Mouse (Mus musculus): ENCODE measurements around the gene Cdr2.
A peak's percentile ranks its signal among the peaks of the same experiment; 100 is the strongest.
"Not testable (repeated sequence)": the region's sequence is repeated elsewhere in the genome, so short reads cannot be mapped to it uniquely, and the experiment has no call there.

Cdr2 gene

GRCm38 (mm10) chr7:120970112-120970511 is 12.0 kb downstream of the Cdr2 start:
- DNase-seq (ENCODE audit: low read depth): no peak

- no peak for DNase-seq (ENCODE audit: low read depth)
Measured at GRCm38 (mm10) chr7:120969221-120969620, 12.9 kb downstream of the Cdr2 start.

- DNase-seq (ENCODE audit: low read depth): peak; percentile 48
Measured at GRCm38 (mm10) chr7:120963126-120963525, 19.0 kb downstream of the Cdr2 start.

- DNase-seq (ENCODE audit: low read depth): no peak
Measured at GRCm38 (mm10) chr7:120961893-120962292, 20.2 kb downstream of the Cdr2 start.

- DNase-seq (ENCODE audit: low read depth): no peak
Measured at GRCm38 (mm10) chr7:120960601-120961000, 21.5 kb downstream of the Cdr2 start.

GRCm38 (mm10) chr7:120960116-120960515 is 22.0 kb downstream of the Cdr2 start:
- DNase-seq (ENCODE audit: low read depth): no peak

- not testable (repeated sequence) for DNase-seq (ENCODE audit: low read depth)
Measured at GRCm38 (mm10) chr7:120953591-120953990, 28.5 kb downstream of the Cdr2 start.

GRCm38 (mm10) chr7:120943936-120944509 is 38.1 kb downstream of the Cdr2 start:
- peak; percentile 63 for DNase-seq (ENCODE audit: low read depth)

- no peak for DNase-seq (ENCODE audit: low read depth)
Measured at GRCm38 (mm10) chr7:120942506-120942905, 39.6 kb downstream of the Cdr2 start.

- DNase-seq (ENCODE audit: low read depth): no peak
Measured at GRCm38 (mm10) chr7:120941214-120941613, 40.9 kb downstream of the Cdr2 start.

GRCm38 (mm10) chr7:120940343-120940742 is 41.8 kb downstream of the Cdr2 start:
- no peak for DNase-seq (ENCODE audit: low read depth)

- no peak for DNase-seq (ENCODE audit: low read depth)
Measured at GRCm38 (mm10) chr7:120938206-120938605, 43.9 kb downstream of the Cdr2 start.

- DNase-seq (ENCODE audit: low read depth): no peak
Measured at GRCm38 (mm10) chr7:120936522-120936921, 45.6 kb downstream of the Cdr2 start.

- DNase-seq (ENCODE audit: low read depth): peak; percentile 68
Measured at GRCm38 (mm10) chr7:120934716-120935115, 47.4 kb downstream of the Cdr2 start.

GRCm38 (mm10) chr7:120933680-120934195 is 48.4 kb downstream of the Cdr2 start:
- DNase-seq (ENCODE audit: low read depth): no peak

- no peak for DNase-seq (ENCODE audit: low read depth)
Measured at GRCm38 (mm10) chr7:120933110-120933509, 49.0 kb downstream of the Cdr2 start.

- DNase-seq (ENCODE audit: low read depth): peak; percentile 96
Measured at GRCm38 (mm10) chr7:120918526-120918962, 63.6 kb downstream of the Cdr2 start.

GRCm38 (mm10) chr7:120917592-120918461 is 64.3 kb downstream of the Cdr2 start, which contains the start of gene Polr3e:
Gene Polr3e, plus strand, starts transcription at chr7:120917744.
- peak; percentile 99 for DNase-seq (ENCODE audit: low read depth)

- no peak for DNase-seq (ENCODE audit: low read depth)
Measured at GRCm38 (mm10) chr7:120917279-120917591, 64.9 kb downstream of the Cdr2 start.

GRCm38 (mm10) chr7:120916262-120916875 is 65.7 kb downstream of the Cdr2 start:
- peak; percentile 75 for DNase-seq (ENCODE audit: low read depth)

- DNase-seq (ENCODE audit: low read depth): peak; percentile 82
Measured at GRCm38 (mm10) chr7:120913332-120913731, 68.8 kb downstream of the Cdr2 start.

GRCm38 (mm10) chr7:120911268-120911667 is 70.8 kb downstream of the Cdr2 start:
- not testable (repeated sequence) for DNase-seq (ENCODE audit: low read depth)

GRCm38 (mm10) chr7:120910172-120910571 is 71.9 kb downstream of the Cdr2 start:
- not testable (repeated sequence) for DNase-seq (ENCODE audit: low read depth)
